Comparison of ENCODE assay signal across 8 mouse cellular contexts in the genomic region with DNA sequence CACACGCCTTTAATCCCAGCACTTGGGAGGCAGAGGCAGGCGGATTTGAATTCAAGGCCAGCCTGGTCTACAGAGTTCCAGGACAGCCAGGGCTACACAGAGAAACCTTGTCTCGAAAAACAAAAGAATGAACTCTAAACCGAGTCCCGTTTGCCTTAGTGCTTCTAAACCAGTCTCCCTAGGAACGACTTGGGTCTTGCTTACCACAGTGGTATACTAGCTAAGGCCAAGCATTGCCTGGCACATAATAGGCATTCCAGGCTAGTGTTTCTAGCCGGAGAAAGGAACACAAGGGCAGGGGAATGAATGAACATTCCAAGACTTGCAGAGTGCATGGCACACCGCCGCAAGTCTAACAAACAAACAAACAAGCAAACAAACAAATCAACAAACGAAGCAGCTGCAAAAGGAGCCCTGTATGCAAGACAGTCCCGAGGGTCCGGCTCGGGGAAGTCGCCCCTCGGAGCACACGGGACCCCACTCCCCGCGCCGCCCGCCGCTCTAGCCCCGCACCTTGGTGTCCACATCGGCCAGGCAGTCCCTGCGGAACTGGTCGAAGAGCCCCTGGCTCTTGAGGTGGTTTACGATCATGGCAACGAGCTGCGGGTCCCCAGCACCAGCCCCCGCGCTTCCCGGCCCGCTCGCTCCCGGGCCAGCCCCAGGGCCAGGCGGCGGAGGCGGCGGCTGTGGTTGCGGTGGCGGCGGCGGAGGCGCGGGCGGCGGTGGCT. TPM values are rescaled to one million over a fixed set of nuclear protein-coding genes. Genes with fewer than 3 reads are reported as not detected.
DNase-seq lines count a peak whose midpoint lies in the region; ATAC-seq and TF ChIP-seq lines count a peak whose summit lies in the region.

No protein-coding gene starts in this region.

- DNase-seq in left cerebral cortex, adult 2 months (ENCODE audit: extremely low spot score in 1 of 2, low spot score in 2 of 2): no peak
- no peak for DNase-seq in left cerebral cortex, adult 8-10 months (ENCODE audit: low spot score in 2 of 2)
- peak; percentile 29 for DNase-seq in Muller cell, postnatal 12 days (ENCODE audit: inconsistent ontology term)
- no peak for DNase-seq in limb, embryonic 10.5 days (ENCODE audit: low spot score)
- no peak for DNase-seq in left cerebral cortex, adult 18-20 months (ENCODE audit: low spot score in 2 of 2)
- DNase-seq in urinary bladder, postnatal 14 days (ENCODE audit: low spot score): no peak

- under 1% methylated on average over 36 of the region's 46 CpGs for WGBS in embryonic facial prominence, embryonic 13.5 days
- 1% methylated on average over 46 of the region's 46 CpGs for WGBS in limb, embryonic 10.5 days
- under 1% methylated on average over 45 of the region's 46 CpGs for WGBS in neural tube, embryonic 15.5 days

- peak overlapping the region; percentile 99 for H3K4me3 ChIP-seq in left cerebral cortex, adult 2 months
- H3K4me3 ChIP-seq in embryonic facial prominence, embryonic 13.5 days: peak overlapping the region; percentile 100
- peak overlapping the region; percentile 98 for H3K4me3 ChIP-seq in limb, embryonic 10.5 days
- peak overlapping the region; percentile 100 for H3K4me3 ChIP-seq in neural tube, embryonic 15.5 days (replicated peaks)

- no peaks in the 10 kb centered on the region for H3K9me3 ChIP-seq in embryonic facial prominence, embryonic 13.5 days
- H3K9me3 ChIP-seq in limb, embryonic 10.5 days (replicated peaks): no peaks in the 10 kb centered on the region
- no peaks in the 10 kb centered on the region for H3K9me3 ChIP-seq in neural tube, embryonic 15.5 days (replicated peaks)

- H3K27ac ChIP-seq in left cerebral cortex, adult 2 months: peak overlapping the region; percentile 69
- peak overlapping the region; percentile 72 for H3K27ac ChIP-seq in embryonic facial prominence, embryonic 13.5 days
- H3K27ac ChIP-seq in limb, embryonic 10.5 days: peak overlapping the region; percentile 92
- H3K27ac ChIP-seq in neural tube, embryonic 15.5 days (replicated peaks): peak overlapping the region; percentile 64

- peaks cover 12% of the 10 kb centered on the region for H3K4me1 ChIP-seq in embryonic facial prominence, embryonic 13.5 days
- H3K4me1 ChIP-seq in limb, embryonic 10.5 days: peaks cover 19% of the 10 kb centered on the region
- peaks cover 24% of the 10 kb centered on the region for H3K4me1 ChIP-seq in neural tube, embryonic 15.5 days

- no peaks in the 10 kb centered on the region for H3K36me3 ChIP-seq in embryonic facial prominence, embryonic 13.5 days
- peaks cover 7% of the 10 kb centered on the region; the same call in 1 of the 2 replicates for H3K36me3 ChIP-seq in limb, embryonic 10.5 days
- no peaks in the 10 kb centered on the region for H3K36me3 ChIP-seq in neural tube, embryonic 15.5 days

- no peak for TF ChIP-seq CTCF in left cerebral cortex, adult 2 months (IDR thresholded peaks at IDR 0.05)

- ATAC-seq in embryonic facial prominence, embryonic 13.5 days (ENCODE audit: insufficient number of reproducible peaks, insufficient read depth, low FRiP score, low TSS enrichment, low read depth): 0 out of 2 replicates have a peak, but pooled peaks have one; percentile 10
- peak; percentile 79 for ATAC-seq in neural tube, embryonic 15.5 days (ENCODE audit: low FRiP score)

- peak overlapping the region; percentile 98 for H3K9ac ChIP-seq in embryonic facial prominence, embryonic 13.5 days
- peak overlapping the region; percentile 97 for H3K9ac ChIP-seq in neural tube, embryonic 15.5 days (replicated peaks)

- peak overlapping the region; percentile 81 for H3K4me2 ChIP-seq in embryonic facial prominence, embryonic 13.5 days
- H3K4me2 ChIP-seq in neural tube, embryonic 15.5 days: peak overlapping the region; percentile 82

- intact Hi-C loops in left cerebral cortex, adult 2 months (cut with DNase I): loop anchor here (5.0 kb wide), 1 partner anchor 136 kb away; the partner anchor contains the start of gene Rab28

- H3K27me3 ChIP-seq in embryonic facial prominence, embryonic 13.5 days: no peaks in the 10 kb centered on the region
- no peaks in the 10 kb centered on the region for H3K27me3 ChIP-seq in limb, embryonic 10.5 days (ENCODE audit: low read depth, poor library complexity, severe bottlenecking)
- no peaks in the 10 kb centered on the region for H3K27me3 ChIP-seq in neural tube, embryonic 15.5 days (replicated peaks)

RNA-seq across cellular contexts. Expression of gene Bod1l, which starts 0.5 kb away (rescaled TPM):
- total RNA-seq in left cerebral cortex, adult 2 months (2021): 10 to 100 TPM; 40.1 to 42.5 TPM
- 10 to 100 TPM; 35.5 to 36.7 (median 35.9) TPM for total RNA-seq in left cerebral cortex, adult 8-10 months (2022)
- polyA plus RNA-seq in embryonic facial prominence, embryonic 13.5 days (2015; fragmentation: Nextera tagmentation; extraction: Ambion mirVana): 28.5 and 30.0 TPM in 2 replicates
- polyA plus RNA-seq in limb, embryonic 10.5 days (2016; fragmentation: Nextera tagmentation; extraction: Ambion mirVana): 15.7 and 18.5 TPM in 2 replicates
- 29.4 and 30.1 TPM in 2 replicates for polyA plus RNA-seq in neural tube, embryonic 15.5 days (2015; fragmentation: Nextera tagmentation; extraction: Ambion mirVana)
- 10 to 100 TPM; 35.8 to 37.5 TPM for total RNA-seq in left cerebral cortex, adult 18-20 months (2021)
